ENCODE assay signal across 6 mouse cellular contexts in genomic region chr15:88743371-88743770, GRCm38 (mm10). TPM values are rescaled to one million over a fixed set of nuclear protein-coding genes. Genes with fewer than 3 reads are reported as not detected.
A peak's percentile ranks its signal among the peaks of the same experiment; 100 is the strongest.
DNase-seq lines count a peak whose midpoint lies in the region; ATAC-seq and TF ChIP-seq lines count a peak whose summit lies in the region.
"Not testable (repeated sequence)": the region's sequence is repeated elsewhere in the genome, so short reads cannot be mapped to it uniquely, and the experiment has no call there.

No protein-coding gene starts in this region.

- not testable (repeated sequence) for H3K9ac ChIP-seq in MEL (ENCODE audit: control insufficient read depth, low read depth, low read length, poor library complexity, severe bottlenecking)

- peak; percentile 68 for DNase-seq in MEL (ENCODE audit: low read depth, low spot score)

- 11% methylated on average over 5 of the region's 5 CpGs for WGBS in macrophage (ENCODE audit: missing documents)

- H3K79me2 ChIP-seq in MEL (ENCODE audit: control insufficient read depth, insufficient read depth, low read length, poor library complexity); macrophage (ENCODE audit: inconsistent target): not testable (repeated sequence)

- not testable (repeated sequence) for H3K4me1 ChIP-seq in MEL (ENCODE audit: control insufficient read depth in 1 of 2, insufficient read depth in 2 of 2, low read length in 2 of 2)
- peaks cover 28% of the 10 kb centered on the region for H3K4me1 ChIP-seq in bone marrow macrophage, adult 2 months (ENCODE audit: control insufficient read depth, insufficient read depth, low read length)

- not testable (repeated sequence) for TF ChIP-seq CTCF in MEL (IDR thresholded peaks at IDR 0.05 in 2 of 3, conservative IDR thresholded peaks at IDR 0.05 in 1 of 3; ENCODE audit: control insufficient read depth in 1 of 3, insufficient read depth in 1 of 3, low read depth in 2 of 3, low read length in 3 of 3, poor library complexity in 1 of 3, severe bottlenecking in 1 of 3); bone marrow macrophage, adult 2 months (IDR thresholded peaks at IDR 0.05; ENCODE audit: low read depth, low read length)

- H3K27ac ChIP-seq in MEL (ENCODE audit: control insufficient read depth, low read depth, low read length), result not testable (repeated sequence)
- H3K27ac ChIP-seq in bone marrow macrophage, adult 2 months (ENCODE audit: insufficient read depth, low read depth, low read length), result peak overlapping the region; percentile 95
- H3K27ac ChIP-seq in macrophage, result peak overlapping the region; percentile 70

- not testable (repeated sequence) for H3K36me3 ChIP-seq in MEL (ENCODE audit: control insufficient read depth in 1 of 2, insufficient read depth in 2 of 2, low read length in 2 of 2); macrophage (ENCODE audit: inconsistent target)

- TF ChIP-seq EP300 in MEL (IDR thresholded peaks at IDR 0.05; ENCODE audit: low read depth in 1 of 2, low read length in 2 of 2), result peak; percentile 26 to 33; a peak in 2 of 4 replicates

- H3K27me3 ChIP-seq in MEL (ENCODE audit: control insufficient read depth in 1 of 2, insufficient read depth in 2 of 2, low read length in 2 of 2), result not testable (repeated sequence)

- H3K9me3 ChIP-seq in MEL (replicated peaks; ENCODE audit: insufficient read depth, low read length), result not testable (repeated sequence)

- TF ChIP-seq RAD21 in MEL (IDR thresholded peaks at IDR 0.05; ENCODE audit: low read depth, low read length), result not testable (repeated sequence)

- not testable (repeated sequence) for H3K4me3 ChIP-seq in MEL (ENCODE audit: control insufficient read depth in 1 of 2, insufficient read depth in 1 of 2, low read depth in 2 of 2, low read length in 2 of 2); bone marrow macrophage, adult 2 months (ENCODE audit: insufficient read depth, low read length); macrophage (ENCODE audit: inconsistent target)

- peak; percentile 75 for ATAC-seq in granulocyte monocyte progenitor cell, adult 5-6 weeks (replicated peaks; ENCODE audit: poor library complexity, severe bottlenecking)
- peak; percentile 81 for ATAC-seq in megakaryocyte progenitor cell, adult 5-6 weeks (replicated peaks; ENCODE audit: poor library complexity)
- 0 out of 2 replicates have a peak, but pooled peaks have one; percentile 39 for ATAC-seq in neutrophil, adult 5-6 weeks (ENCODE audit: extremely low read depth, insufficient number of reproducible peaks, low FRiP score, poor library complexity, severe bottlenecking)

- TF ChIP-seq POLR2A in MEL (IDR thresholded peaks at IDR 0.05; ENCODE audit: control insufficient read depth in 1 of 2, insufficient read depth in 1 of 2, low read depth in 1 of 2, low read length in 2 of 2, poor library complexity in 1 of 2); bone marrow macrophage, adult 2 months (IDR thresholded peaks at IDR 0.05; ENCODE audit: borderline replicate concordance, low read depth, low read length): not testable (repeated sequence)

TF ChIP-seq in MEL, 35 proteins besides CTCF, POLR2A, EP300 and RAD21:
- TF ChIP-seq TBP (IDR thresholded peaks at IDR 0.05; ENCODE audit: low read depth, low read length), result 0 out of 2 replicates have a peak, but pooled peaks have one; percentile 26

RNA-seq across cellular contexts. Expression of gene Zbed4, which starts 8.1 kb away (rescaled TPM):
- 57.3 and 57.9 TPM in 2 replicates for total RNA-seq in MEL (2012; rRNA removed)
- polyA plus RNA-seq in MEL (2012; ENCODE audit: insufficient read depth in 1 of 2, insufficient read length in 2 of 2, low read depth in 1 of 2, low replicate concordance in 2 of 2, missing spikeins in 1 of 2) (10 to 100 TPM in 1 of 2 experiments, not detected in 1; 53.2 TPM), macrophage (2018) (10.9 to 13.5 TPM (median 12.4 TPM) in 3 replicates)
- polyA plus RNA-seq in bone marrow macrophage, adult 2 months (2012; ENCODE audit: insufficient read depth, insufficient read length, missing spikeins), result 18.1 and 20.5 TPM in 2 replicates
- 62.1 and 73.2 TPM in 2 replicates for total RNA-seq in granulocyte monocyte progenitor cell, adult 5-6 weeks (2014; fragmentation: Nextera tagmentation)
- 55.0 and 61.0 TPM in 2 replicates for total RNA-seq in granulocyte monocyte progenitor cell, adult 5-6 weeks (2017)
- total RNA-seq in macrophage (2018; cell fraction: chromatin; rRNA removed), result 10 to 100 TPM; 14.6 to 54.3 (median 30.6) TPM
- 10 to 100 TPM in 24 of 26 experiments, 1 to 10 TPM in 2; 8.5 to 20.3 (median 14.5) TPM for total RNA-seq in macrophage (2018; cell fraction: cytosol; rRNA removed)
- 10 to 100 TPM; 14.9 to 49.2 (median 24.7) TPM for total RNA-seq in macrophage (2018; cell fraction: nucleus; rRNA removed)
- 47.6 and 58.2 TPM in 2 replicates for total RNA-seq in megakaryocyte progenitor cell, adult 5-6 weeks (2015)
- total RNA-seq in megakaryocyte progenitor cell, adult 5-6 weeks (2017), result 54.5 and 59.6 TPM in 2 replicates
- total RNA-seq in neutrophil, adult 5-6 weeks (2017), result 27.8 and 30.8 TPM in 2 replicates

RNA-seq across cellular contexts. Expression of gene Brd1, which starts 9.3 kb away (rescaled TPM):
- 33.7 and 33.8 TPM in 2 replicates for total RNA-seq in MEL (2012; rRNA removed)
- polyA plus RNA-seq in MEL (2012; ENCODE audit: insufficient read depth in 1 of 2, insufficient read length in 2 of 2, low read depth in 1 of 2, low replicate concordance in 2 of 2, missing spikeins in 1 of 2) (10 to 100 TPM; 43.1 to 72.7 TPM), macrophage (2018) (24.4 to 27.9 TPM (median 25.9 TPM) in 3 replicates)
- polyA plus RNA-seq in bone marrow macrophage, adult 2 months (2012; ENCODE audit: insufficient read depth, insufficient read length, missing spikeins), result 42.1 and 44.9 TPM in 2 replicates
- 40.9 and 53.1 TPM in 2 replicates for total RNA-seq in granulocyte monocyte progenitor cell, adult 5-6 weeks (2014; fragmentation: Nextera tagmentation)
- total RNA-seq in granulocyte monocyte progenitor cell, adult 5-6 weeks (2017), result 51.7 and 52.5 TPM in 2 replicates
- 100 to 1,000 TPM in 23 of 26 experiments, 10 to 100 TPM in 3; 85.3 to 321 (median 151) TPM for total RNA-seq in macrophage (2018; cell fraction: chromatin; rRNA removed)
- 10 to 100 TPM; 14.5 to 40.3 (median 26.8) TPM for total RNA-seq in macrophage (2018; cell fraction: cytosol; rRNA removed)
- total RNA-seq in macrophage (2018; cell fraction: nucleus; rRNA removed), result 100 to 1,000 TPM in 8 of 26 experiments, 10 to 100 TPM in 18; 48.9 to 168 (median 81.7) TPM
- 31.9 and 32.1 TPM in 2 replicates for total RNA-seq in megakaryocyte progenitor cell, adult 5-6 weeks (2015)
- total RNA-seq in megakaryocyte progenitor cell, adult 5-6 weeks (2017), result 49.4 and 52.8 TPM in 2 replicates
- 98.1 and 105 TPM in 2 replicates for total RNA-seq in neutrophil, adult 5-6 weeks (2017)
